Mouse (Mus musculus): Measurements from ENCODE around the gene Numa1.
"Not testable (repeated sequence)": the region's sequence is repeated elsewhere in the genome, so short reads cannot be mapped to it uniquely, and the experiment has no call there.

- TF ChIP-seq CTCF (IDR thresholded peaks at IDR 0.05; ENCODE audit: borderline replicate concordance, insufficient read depth, low read depth, low read length); POLR2A (IDR thresholded peaks at IDR 0.05; ENCODE audit: borderline replicate concordance, insufficient read depth, low read length): not testable (repeated sequence)
Observed at GRCm38 (mm10) chr7:101949008-101949407, 15.1 kb downstream of the Numa1 start.
